In the genomic region with DNA sequence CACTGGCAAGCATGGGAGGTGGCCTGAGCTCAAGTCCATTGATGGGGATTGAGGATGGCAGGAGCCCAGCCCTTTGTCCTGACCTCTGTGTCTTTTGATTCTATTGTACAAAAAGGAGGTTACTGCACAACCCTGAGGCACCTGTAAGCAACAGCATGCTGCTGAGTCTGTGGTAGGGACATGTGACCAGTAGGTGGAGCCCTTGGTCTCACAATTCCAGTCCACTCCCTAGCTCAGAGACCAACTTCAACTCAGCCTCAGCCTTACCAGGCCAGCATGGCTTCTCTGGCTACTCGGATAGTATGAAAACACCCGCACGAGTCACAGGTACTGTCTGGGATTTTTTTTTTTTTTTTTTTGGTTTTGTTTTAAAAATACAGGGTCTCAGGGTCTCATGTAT, we compare ENCODE assay signal across 8 mouse cellular contexts. TPM values are rescaled to one million over a fixed set of nuclear protein-coding genes. Genes with fewer than 3 reads are reported as not detected.
A peak's percentile ranks its signal among the peaks of the same experiment; 100 is the strongest.
DNase-seq lines count a peak whose midpoint lies in the region; ATAC-seq and TF ChIP-seq lines count a peak whose summit lies in the region.

No protein-coding gene starts in this region.

- WGBS in forebrain, embryonic 14.5 days: 0% methylated on average over 3 of the region's 3 CpGs
- 8% methylated on average over 3 of the region's 3 CpGs for WGBS in liver, embryonic 14.5 days (ENCODE audit: insufficient replicate concordance)
- 2% methylated on average over 3 of the region's 3 CpGs for WGBS in neural tube, embryonic 12.5 days

- no peak overlapping the region for H3K4me3 ChIP-seq in ES-E14 (ENCODE audit: insufficient read depth in 1 of 2, low read depth in 1 of 2, low read length in 2 of 2, poor library complexity in 1 of 2, severe bottlenecking in 1 of 2)
- H3K4me3 ChIP-seq in forebrain, embryonic 14.5 days (ENCODE audit: low read depth, low read length): no peak overlapping the region
- H3K4me3 ChIP-seq in liver, embryonic 14.5 days (ENCODE audit: insufficient read depth in 1 of 2, low read depth in 2 of 2, low read length in 2 of 2): no peak overlapping the region
- H3K4me3 ChIP-seq in neural tube, embryonic 12.5 days: no peak overlapping the region

- in situ Hi-C loops in ES-E14 (cut with MboI; ENCODE audit: low sequenced_read_pairs in 2 of 2, unreplicated experiment in 2 of 2): loop anchor here in 1 of 2 experiments (5.0 kb wide), 1 partner anchor 45 kb away; no protein-coding TSS in a partner anchor

- no peaks in the 10 kb centered on the region; the same call in 1 of the 2 replicates for H3K36me3 ChIP-seq in ES-E14 (ENCODE audit: control insufficient read depth, insufficient read depth, low read length, poor library complexity, severe bottlenecking)
- H3K36me3 ChIP-seq in forebrain, embryonic 14.5 days (ENCODE audit: control insufficient read depth, insufficient read depth, low read length): no peaks in the 10 kb centered on the region
- H3K36me3 ChIP-seq in liver, embryonic 14.5 days (replicated peaks; ENCODE audit: control insufficient read depth, insufficient read depth, low read depth): no peaks in the 10 kb centered on the region
- peaks cover 2% of the 10 kb centered on the region for H3K36me3 ChIP-seq in neural tube, embryonic 12.5 days

- H3K9ac ChIP-seq in ES-E14 (ENCODE audit: insufficient read depth, low read depth, low read length, poor library complexity, severe bottlenecking): no peak overlapping the region
- no peak overlapping the region for H3K9ac ChIP-seq in forebrain, embryonic 14.5 days (ENCODE audit: low read length)
- H3K9ac ChIP-seq in liver, embryonic 14.5 days (replicated peaks): no peak overlapping the region
- no peak overlapping the region for H3K9ac ChIP-seq in neural tube, embryonic 12.5 days

- peak; percentile 90 for ATAC-seq in forebrain, embryonic 14.5 days
- ATAC-seq in liver, embryonic 14.5 days (ENCODE audit: insufficient read depth): peak; percentile 61
- ATAC-seq in neural tube, embryonic 12.5 days (ENCODE audit: low FRiP score, low read depth): peak; percentile 79

- H3K27me3 ChIP-seq in forebrain, embryonic 14.5 days (replicated peaks; ENCODE audit: control insufficient read depth, insufficient read depth, low read length): no peaks in the 10 kb centered on the region
- H3K27me3 ChIP-seq in liver, embryonic 14.5 days (ENCODE audit: control insufficient read depth, insufficient read depth, low read length): no peaks in the 10 kb centered on the region
- H3K27me3 ChIP-seq in neural tube, embryonic 12.5 days (replicated peaks): no peaks in the 10 kb centered on the region

- TF ChIP-seq EP300 in liver, embryonic 14.5 days (IDR thresholded peaks at IDR 0.05; ENCODE audit: low read depth): no peak

- no peak overlapping the region for H3K4me2 ChIP-seq in forebrain, embryonic 14.5 days (ENCODE audit: low read length)
- no peak overlapping the region for H3K4me2 ChIP-seq in liver, embryonic 14.5 days (ENCODE audit: low read depth)
- H3K4me2 ChIP-seq in neural tube, embryonic 12.5 days (replicated peaks): no peak overlapping the region

- peak; percentile 86 for DNase-seq in ES-E14 (ENCODE audit: low read depth, low spot score)
- peak; percentile 87 for DNase-seq in cerebellum, adult 11 months
- DNase-seq in forebrain, embryonic 14.5 days (ENCODE audit: low spot score): peak; percentile 91
- peak; percentile 88 to 89 for DNase-seq in heart, postnatal 10 days
- peak; percentile 84 to 90 for DNase-seq in kidney, postnatal 4 days
- DNase-seq in liver, embryonic 14.5 days (ENCODE audit: low read depth in 3 of 3, low spot score in 3 of 3): peak; percentile 23 to 49 (median 38)
- peak; percentile 85 for DNase-seq in telencephalon, adult 2 months (ENCODE audit: low read depth, low spot score)

- H3K9me3 ChIP-seq in ES-E14 (ENCODE audit: control insufficient read depth, insufficient read depth, low read depth, low read length): no peaks in the 10 kb centered on the region
- H3K9me3 ChIP-seq in forebrain, embryonic 14.5 days (replicated peaks; ENCODE audit: control insufficient read depth, low read length): no peaks in the 10 kb centered on the region
- no peaks in the 10 kb centered on the region for H3K9me3 ChIP-seq in liver, embryonic 14.5 days (ENCODE audit: control insufficient read depth, low read length)
- no peaks in the 10 kb centered on the region for H3K9me3 ChIP-seq in neural tube, embryonic 12.5 days

- TF ChIP-seq CTCF in liver, embryonic 14.5 days (IDR thresholded peaks at IDR 0.05; ENCODE audit: low read depth): peak; percentile 84

- peaks cover 0 to 24% of the 10 kb centered on the region in 2 experiments; a peak in 1 of 4 replicates for H3K4me1 ChIP-seq in ES-E14 (ENCODE audit: control insufficient read depth in 2 of 2, insufficient read depth in 2 of 2, low read length in 2 of 2, poor library complexity in 1 of 2)
- H3K4me1 ChIP-seq in forebrain, embryonic 14.5 days (ENCODE audit: control insufficient read depth, insufficient read depth, low read length): no peaks in the 10 kb centered on the region
- no peaks in the 10 kb centered on the region for H3K4me1 ChIP-seq in liver, embryonic 14.5 days (replicated peaks; ENCODE audit: control insufficient read depth in 2 of 2, insufficient read depth in 2 of 2, low read length in 1 of 2)
- H3K4me1 ChIP-seq in neural tube, embryonic 12.5 days: peaks cover 11% of the 10 kb centered on the region; the same call in 1 of the 2 replicates

- H3K27ac ChIP-seq in ES-E14 (ENCODE audit: insufficient read depth, low read depth, low read length, poor library complexity, severe bottlenecking): no peak overlapping the region
- no peak overlapping the region for H3K27ac ChIP-seq in forebrain, embryonic 14.5 days (ENCODE audit: low read depth, low read length)
- no peak overlapping the region for H3K27ac ChIP-seq in liver, embryonic 14.5 days
- H3K27ac ChIP-seq in neural tube, embryonic 12.5 days: no peak overlapping the region

- intact Hi-C loops in heart, postnatal 10 days (cut with DNase I): loop anchor here (1.0 to 2.0 kb wide), 3 partner anchors 49 to 216 kb away; a partner anchor contains a TSS

TF ChIP-seq in ES-E14, 5 proteins besides CTCF, POLR2A, EP300 and RAD21:
- TF ChIP-seq HCFC1 (IDR thresholded peaks at IDR 0.05; ENCODE audit: borderline replicate concordance, insufficient read depth, low read length) (0 out of 2 replicates have a peak, but pooled peaks have one; percentile 37), ZC3H11A (IDR thresholded peaks at IDR 0.05; ENCODE audit: borderline replicate concordance, low read depth, low read length) (peak; percentile 54; the same call in 1 of the 2 replicates), CHD2 (IDR thresholded peaks at IDR 0.05; ENCODE audit: low read depth, low read length) (no peak)

RNA-seq across cellular contexts. Expression of a gene that starts 27.5 kb away (rescaled TPM):
- total RNA-seq in ES-E14 (2012; rRNA removed): 3.5 and 3.6 TPM in 2 replicates
- polyA plus RNA-seq in forebrain, embryonic 14.5 days (2014; fragmentation: Nextera tagmentation; extraction: Ambion mirVana): 0.15 and 0.27 TPM in 2 replicates
- total RNA-seq in heart, postnatal 10 days (2021): under 1 TPM; 0.12 to 0.17 TPM
- polyA plus RNA-seq in liver, embryonic 14.5 days (2012; rRNA removed): not detected in 2 replicates
- not detected in 2 replicates for polyA plus RNA-seq in liver, embryonic 14.5 days (2014; fragmentation: Nextera tagmentation; extraction: Ambion mirVana)
- polyA plus RNA-seq in neural tube, embryonic 12.5 days (2016; fragmentation: Nextera tagmentation; extraction: Ambion mirVana): 0.26 and 0.34 TPM in 2 replicates

RNA-seq across cellular contexts. Expression of a gene that starts 38.7 kb away (rescaled TPM):
- total RNA-seq in ES-E14 (2012; rRNA removed): 17.4 and 26.3 TPM in 2 replicates
- polyA plus RNA-seq in forebrain, embryonic 14.5 days (2014; fragmentation: Nextera tagmentation; extraction: Ambion mirVana): 9.4 and 14.3 TPM in 2 replicates
- total RNA-seq in heart, postnatal 10 days (2021): 1 to 10 TPM; 6.4 to 8.1 TPM
- polyA plus RNA-seq in liver, embryonic 14.5 days (2012; rRNA removed): 5.8 and 6.8 TPM in 2 replicates
- 3.1 and 3.5 TPM in 2 replicates for polyA plus RNA-seq in liver, embryonic 14.5 days (2014; fragmentation: Nextera tagmentation; extraction: Ambion mirVana)
- 15.7 and 17.7 TPM in 2 replicates for polyA plus RNA-seq in neural tube, embryonic 12.5 days (2016; fragmentation: Nextera tagmentation; extraction: Ambion mirVana)

RNA-seq across cellular contexts. Expression of a gene that starts 48.5 kb away (rescaled TPM):
- 6.2 and 6.8 TPM in 2 replicates for total RNA-seq in ES-E14 (2012; rRNA removed)
- polyA plus RNA-seq in forebrain, embryonic 14.5 days (2014; fragmentation: Nextera tagmentation; extraction: Ambion mirVana): 5.9 and 10.0 TPM in 2 replicates
- total RNA-seq in heart, postnatal 10 days (2021): 1 to 10 TPM; 2.8 to 3.4 TPM
- polyA plus RNA-seq in liver, embryonic 14.5 days (2012; rRNA removed): 0.03 and 0.09 TPM in 2 replicates
- polyA plus RNA-seq in liver, embryonic 14.5 days (2014; fragmentation: Nextera tagmentation; extraction: Ambion mirVana): 0.05 and 0.08 TPM in 2 replicates
- 9.6 and 14.1 TPM in 2 replicates for polyA plus RNA-seq in neural tube, embryonic 12.5 days (2016; fragmentation: Nextera tagmentation; extraction: Ambion mirVana)

Comparison
In these comparisons a context has a peak if more than half of its experiments do, and no peak if none do; other contexts are left out.
1. DNase-seq: peak in every context shown above with its lines; median percentile 91 in forebrain, embryonic 14.5 days; 88 in heart, postnatal 10 days; 87 in cerebellum, adult 11 months; 87 in kidney, postnatal 4 days; 86 in ES-E14; 85 in telencephalon, adult 2 months; 38 in liver, embryonic 14.5 days.